Mouse (Mus musculus): ENCODE data around the gene Hils1.

GRCm38 (mm10) chr11:94997596-94997995 lies 30.2 kb downstream of the Hils1 start:
- no peak for TF ChIP-seq CTCF (IDR thresholded peaks at IDR 0.05; ENCODE audit: borderline replicate concordance, insufficient read depth, low read length)
- no peak for TF ChIP-seq POLR2A (IDR thresholded peaks at IDR 0.05; ENCODE audit: low read depth, low read length)
